Mouse (Mus musculus) limb, embryonic 14.5 days (tissue): Measurements from ENCODE around the gene Tex14. TPM values are rescaled to one million over a fixed set of nuclear protein-coding genes. Genes with fewer than 3 reads are reported as not detected.
A peak's percentile ranks its signal among the peaks of the same experiment; 100 is the strongest.

Experiments
- ATAC-seq: fragments of 200-750 bp; cut with Nextera tagmentation; 2 replicates; pipeline ENCODE4 v1.8.0; 2017; ENCODE audit warnings: low read depth, moderate number of reproducible peaks, moderate TSS enrichment; ENCODE audit not compliant: low FRiP score
- DNase-seq: peaks from one replicate; pipeline ENCODE4 v3.0.0-alpha.2; 2015; ENCODE audit warnings: low spot score
- H3K27ac ChIP-seq: fragments of 300-500 bp; sonication (generic); replicated peaks from 2 replicates; pipeline ENCODE4 v1.5.1; 2014; ENCODE audit warnings: low read depth, mild to moderate bottlenecking, low read length, moderate library complexity, mixed read lengths
- H3K27me3 ChIP-seq: fragments of 300-500 bp; sonication (generic); 2 replicates; pipeline ENCODE4 v1.6.1; 2014; ENCODE audit warnings: low read length, mixed read lengths; ENCODE audit not compliant: control insufficient read depth, insufficient read depth
- H3K36me3 ChIP-seq: fragments of 300-500 bp; sonication (generic); 2 replicates; pipeline ENCODE4 v1.6.1; 2014; ENCODE audit warnings: mild to moderate bottlenecking, low read length, moderate library complexity, mixed read lengths; ENCODE audit not compliant: control insufficient read depth, insufficient read depth
- H3K4me1 ChIP-seq: fragments of 300-500 bp; sonication (generic); 2 replicates; pipeline ENCODE4 v1.6.1; 2014; ENCODE audit warnings: antibody characterized with exemption, low read length, mixed read lengths; ENCODE audit not compliant: control insufficient read depth, insufficient read depth
- H3K4me2 ChIP-seq: fragments of 300-500 bp; sonication (generic); replicated peaks from 2 replicates; pipeline ENCODE4 v1.6.1; 2014; ENCODE audit warnings: low read depth, mild to moderate bottlenecking, low read length, moderate library complexity; ENCODE audit not compliant: severe bottlenecking
- H3K4me3 ChIP-seq: fragments of 300-500 bp; sonication (generic); replicated peaks from 2 replicates; pipeline ENCODE4 v1.5.1; 2014; ENCODE audit warnings: low read length
- H3K9ac ChIP-seq: fragments of 300-500 bp; sonication (generic); 2 replicates; pipeline ENCODE4 v1.6.1; 2014; ENCODE audit warnings: mild to moderate bottlenecking, low read depth, low read length, moderate library complexity; ENCODE audit not compliant: severe bottlenecking
- H3K9me3 ChIP-seq: fragments of 300-500 bp; sonication (generic); 2 replicates; pipeline ENCODE4 v1.6.1; 2016; ENCODE audit warnings: low read length; ENCODE audit not compliant: control insufficient read depth
- POLR2A ChIP-seq: fragments of 200-500 bp; IDR thresholded peaks from 2 replicates; pipeline ENCODE4 v1.8.0; 2012; ENCODE audit warnings: inconsistent platforms, mild to moderate bottlenecking, moderate library complexity, borderline replicate concordance; ENCODE audit not compliant: insufficient read depth, insufficient read length; ENCODE audit errors: extremely low read depth
- WGBS: fragments of 180-500 bp; shearing (Covaris S2); extraction: QIAGEN DNeasy Blood & Tissue Kit; methylation state at CpG from one replicate; pipeline ENCODE4 v1.1.7; 2014; 5-methylcytosine and 5-hydroxymethylcytosine counted together
- polyA plus RNA-seq, 2 experiments: library from polyadenylated mRNA; depleted of rRNA in 1 of 2; stranded (reverse) in 1 of 2; unstranded in 1 of 2; fragments of >200 nt; fragmentation: Nextera tagmentation in 1 of 2; extraction: Ambion mirVana in 1 of 2; gene quantifications; 2 replicates each; pipeline versions ENCODE4 v1.2.1 to v1.2.3; 2012 to 2014

The Tex14 gene
- polyA plus RNA-seq, 2 experiments, result 1.3 to 2.0 TPM

DNA sequence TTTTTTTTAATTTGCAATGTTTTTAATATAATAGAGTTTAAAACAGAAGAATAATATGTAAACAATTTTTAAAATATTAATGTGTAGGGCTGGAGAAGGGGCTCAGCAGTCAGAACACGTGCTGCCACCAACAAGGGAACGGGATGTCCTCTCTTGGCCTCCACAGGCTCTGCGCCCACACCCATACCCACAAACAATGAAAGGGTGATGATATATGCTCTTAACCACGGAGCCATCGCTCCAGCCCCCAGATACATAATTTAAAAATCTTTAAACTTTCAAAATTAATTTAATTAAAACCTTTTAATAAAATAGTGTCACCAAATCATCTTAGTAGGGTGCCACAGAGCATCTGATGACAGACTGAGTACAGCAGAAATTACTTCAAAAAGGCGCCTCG is 37.8 kb upstream of the Tex14 start:
- no peaks in the 10 kb centered on the region for H3K27me3 ChIP-seq
- H3K4me1 ChIP-seq, result no peaks in the 10 kb centered on the region
- 85% methylated on average over 7 of the region's 7 CpGs for WGBS
- DNase-seq (no peak), ATAC-seq (no peak)
- H3K9ac ChIP-seq, result no peak overlapping the region
- H3K4me2 ChIP-seq, result no peak overlapping the region
- no peaks in the 10 kb centered on the region for H3K9me3 ChIP-seq
- no peak overlapping the region for H3K4me3 ChIP-seq
- no peak overlapping the region for H3K27ac ChIP-seq
- TF ChIP-seq POLR2A, result no peak
- no peaks in the 10 kb centered on the region for H3K36me3 ChIP-seq

DNA sequence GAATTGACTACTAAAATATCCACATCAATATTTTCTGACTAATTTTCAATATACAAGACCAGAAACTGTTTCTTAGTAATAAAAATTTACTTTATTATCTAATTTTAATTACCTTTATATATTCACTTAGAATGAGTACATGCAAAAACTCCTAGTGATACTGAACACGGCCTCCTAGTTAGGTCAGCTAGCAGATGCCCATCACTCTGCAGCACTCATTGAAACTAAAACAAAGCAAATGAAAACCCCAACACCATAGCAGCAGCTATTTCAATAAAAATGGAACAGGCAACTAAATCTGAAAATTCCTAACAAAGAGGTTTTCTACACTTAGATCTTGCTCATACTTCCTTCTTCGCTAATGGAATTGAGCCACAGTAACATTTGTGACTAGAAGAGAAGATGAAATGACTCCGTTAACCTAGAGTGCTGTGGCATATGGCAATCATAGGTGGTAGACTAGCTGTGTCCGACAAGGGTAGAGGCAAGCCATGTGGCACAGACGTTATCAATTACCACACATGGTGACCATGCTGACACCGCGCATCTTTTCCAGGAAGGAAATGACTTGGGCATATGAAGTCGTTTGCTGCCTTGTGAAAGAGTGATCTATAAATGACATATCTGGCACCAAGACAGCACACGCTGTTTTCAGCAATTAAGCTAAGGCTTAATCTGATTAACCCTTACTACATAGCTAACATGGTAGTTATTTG is 36.8 kb upstream of the Tex14 start:
- DNase-seq (no peak), ATAC-seq (no peak)
- no peak overlapping the region for H3K9ac ChIP-seq
- no peaks in the 10 kb centered on the region for H3K27me3 ChIP-seq
- no peaks in the 10 kb centered on the region for H3K9me3 ChIP-seq
- WGBS, result 43% methylated on average over 9 of the region's 9 CpGs
- no peak for TF ChIP-seq POLR2A
- H3K4me1 ChIP-seq, result no peaks in the 10 kb centered on the region
- H3K36me3 ChIP-seq, result no peaks in the 10 kb centered on the region
- no peak overlapping the region for H3K4me2 ChIP-seq
- H3K4me3 ChIP-seq, result no peak overlapping the region
- H3K27ac ChIP-seq, result no peak overlapping the region

- H3K27me3 ChIP-seq, result no peaks in the 10 kb centered on the region
- TF ChIP-seq POLR2A, result no peak
Measured at GRCm38 (mm10) chr11:87384551-87384950, 20.3 kb upstream of the Tex14 start.

DNA sequence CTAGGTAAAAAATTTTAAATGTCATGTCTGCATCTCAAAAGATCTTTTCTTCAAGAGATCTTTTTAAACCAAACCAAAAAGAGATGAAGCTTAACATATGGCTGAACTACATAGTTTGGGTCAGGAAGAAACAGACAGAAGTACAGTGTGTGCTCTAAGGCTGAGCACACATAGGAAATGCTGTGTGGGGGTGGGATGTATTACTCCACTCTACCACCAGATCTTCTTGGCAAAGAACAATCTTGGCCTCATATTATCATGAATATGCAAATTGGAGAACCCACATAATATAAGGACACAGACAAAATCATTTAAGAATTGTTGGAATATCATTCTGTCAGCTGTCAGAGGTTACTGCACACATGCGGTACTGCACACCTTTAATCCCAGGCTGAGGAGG is 19.2 kb upstream of the Tex14 start:
- Histone ChIP-seq H3K9ac (no peak overlapping the region), H3K4me2 (no peak overlapping the region), H3K4me3 (no peak overlapping the region), H3K9me3 (no peaks in the 10 kb centered on the region), H3K4me1 (no peaks in the 10 kb centered on the region), H3K36me3 (peaks cover 3% of the 10 kb centered on the region; the same call in 1 of the 2 replicates), H3K27me3 (no peaks in the 10 kb centered on the region), H3K27ac (no peak overlapping the region)
- ATAC-seq (no peak), DNase-seq (no peak)
- 89% methylated on average over 1 of the region's 1 CpGs for WGBS
- TF ChIP-seq POLR2A, result no peak

More at GRCm38 (mm10) chr11:87384551-87384950, 20.3 kb upstream of the Tex14 start:
- H3K27ac ChIP-seq, result no peak overlapping the region
- no peaks in the 10 kb centered on the region for H3K9me3 ChIP-seq
- ATAC-seq (no peak), DNase-seq (no peak)
- 92% methylated on average over 4 of the region's 4 CpGs for WGBS
- no peaks in the 10 kb centered on the region; the same call in 1 of the 2 replicates for H3K4me1 ChIP-seq
- peaks cover 3% of the 10 kb centered on the region; the same call in 1 of the 2 replicates for H3K36me3 ChIP-seq
- H3K9ac ChIP-seq, result no peak overlapping the region
- H3K4me2 ChIP-seq, result no peak overlapping the region
- H3K4me3 ChIP-seq, result no peak overlapping the region

DNA sequence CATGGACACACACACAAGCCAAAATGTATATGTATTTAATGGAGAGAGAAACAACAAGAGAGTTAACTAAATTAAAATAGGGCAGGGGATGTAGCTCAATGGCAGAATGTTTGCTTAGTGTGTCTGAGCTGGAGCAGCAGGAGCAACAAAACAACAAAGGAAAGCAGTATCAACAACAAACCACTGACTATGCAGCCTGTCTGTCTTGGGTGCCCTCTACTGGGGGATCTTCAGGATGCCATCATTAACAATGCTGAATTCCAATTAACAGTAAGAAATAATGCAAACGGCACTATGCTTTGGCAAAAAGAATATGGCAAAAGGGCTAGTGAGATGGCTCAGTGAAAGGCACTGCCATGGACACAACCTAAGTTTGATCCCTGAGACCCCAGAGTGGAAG is 11.0 kb upstream of the Tex14 start:
- no peak overlapping the region for H3K27ac ChIP-seq
- no peaks in the 10 kb centered on the region for H3K4me1 ChIP-seq
- no peak for TF ChIP-seq POLR2A
- ATAC-seq, result no peak
- peaks cover 9% of the 10 kb centered on the region for H3K36me3 ChIP-seq
- H3K4me2 ChIP-seq, result no peak overlapping the region
- no peak overlapping the region for H3K9ac ChIP-seq
- H3K27me3 ChIP-seq, result no peaks in the 10 kb centered on the region
- WGBS, result 45% methylated on average over 1 of the region's 1 CpGs
- H3K9me3 ChIP-seq, result no peaks in the 10 kb centered on the region
- DNase-seq, result peak; percentile 29
- H3K4me3 ChIP-seq, result no peak overlapping the region

DNA sequence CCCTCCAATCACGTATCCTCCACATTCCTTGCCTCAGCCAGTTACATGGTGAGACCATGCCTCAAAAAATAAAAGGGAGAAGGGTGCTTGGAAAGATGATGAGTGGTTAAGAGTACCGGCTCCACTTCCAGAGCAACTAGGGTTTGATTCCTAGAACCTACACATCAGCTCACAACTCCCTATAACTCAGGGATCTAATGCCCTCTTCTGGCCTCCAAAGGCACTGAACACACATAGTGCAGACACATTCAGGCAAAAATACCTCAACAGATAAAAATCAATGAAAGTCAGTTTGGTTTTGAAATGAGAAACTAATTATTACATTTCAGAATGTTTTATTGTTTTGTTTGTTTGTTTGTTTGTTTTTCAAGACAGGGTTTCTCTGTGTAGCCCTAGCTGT is 6.5 kb upstream of the Tex14 start:
- Histone ChIP-seq H3K27ac (no peak overlapping the region), H3K36me3 (peaks cover 9% of the 10 kb centered on the region), H3K4me2 (no peak overlapping the region), H3K9ac (no peak overlapping the region), H3K4me3 (no peak overlapping the region), H3K9me3 (no peaks in the 10 kb centered on the region), H3K4me1 (no peaks in the 10 kb centered on the region), H3K27me3 (no peaks in the 10 kb centered on the region)
- no peak for TF ChIP-seq POLR2A
- WGBS, result 95% methylated on average over 2 of the region's 2 CpGs
- no peak for DNase-seq
- ATAC-seq, result no peak
